In genomic region chr1:186930160-186930887, GRCm38 (mm10) we compare ENCODE assay signal across 28 mouse cellular contexts. TPM values are rescaled to one million over a fixed set of nuclear protein-coding genes. Genes with fewer than 3 reads are reported as not detected.
DNase-seq lines count a peak whose midpoint lies in the region; ATAC-seq and TF ChIP-seq lines count a peak whose summit lies in the region.
"Had no signal": no experiment of that assay in that cellular context is flagged by ENCODE, and none has a peak within 500 bp of the region (broad histone marks: within the 10 kb centered on the region; RNA-seq: fewer than 3 reads in every experiment).

No protein-coding gene starts in this region.

- no peak overlapping the region for H3K4me2 ChIP-seq in lung, postnatal 0 days (replicated peaks; ENCODE audit: low read depth, low read length)
- H3K4me2 ChIP-seq in stomach, postnatal 0 days (replicated peaks; ENCODE audit: low read depth): no peak overlapping the region
- H3K4me2 ChIP-seq: forebrain, embryonic 12.5 days; hindbrain, embryonic 15.5 days; intestine, embryonic 15.5 days; midbrain, embryonic 12.5 days; neural tube, embryonic 12.5 days had no signal

- WGBS in lung, postnatal 0 days: 55% methylated on average over 13 of the region's 13 CpGs
- WGBS in stomach, postnatal 0 days: 68% methylated on average over 13 of the region's 13 CpGs

- no peaks in the 10 kb centered on the region for H3K9me3 ChIP-seq in lung, postnatal 0 days (ENCODE audit: low read length)
- no peaks in the 10 kb centered on the region for H3K9me3 ChIP-seq in stomach, postnatal 0 days (ENCODE audit: control insufficient read depth, low read length)
- H3K9me3 ChIP-seq: forebrain, embryonic 12.5 days; hindbrain, embryonic 15.5 days; intestine, embryonic 15.5 days; midbrain, embryonic 12.5 days; neural tube, embryonic 12.5 days had no signal

- H3K27me3 ChIP-seq in lung, postnatal 0 days (replicated peaks; ENCODE audit: insufficient read depth, low read length): no peaks in the 10 kb centered on the region
- no peaks in the 10 kb centered on the region for H3K27me3 ChIP-seq in stomach, postnatal 0 days (ENCODE audit: control insufficient read depth, insufficient read depth, low read length)
- H3K27me3 ChIP-seq: forebrain, embryonic 12.5 days; intestine, embryonic 15.5 days; Patski had no signal

- H3K36me3 ChIP-seq in lung, postnatal 0 days (ENCODE audit: insufficient read depth, low read length): no peaks in the 10 kb centered on the region
- no peaks in the 10 kb centered on the region for H3K36me3 ChIP-seq in stomach, postnatal 0 days (ENCODE audit: control insufficient read depth, insufficient read depth, low read length)
- H3K36me3 ChIP-seq: forebrain, embryonic 12.5 days; hindbrain, embryonic 15.5 days; intestine, embryonic 15.5 days; midbrain, embryonic 12.5 days; neural tube, embryonic 12.5 days had no signal

- peak; percentile 20 for DNase-seq in cerebellum, postnatal 14 days
- no peak for DNase-seq in cerebellum, adult 8-10 months
- peak; percentile 13 for DNase-seq in lung, postnatal 0 days (ENCODE audit: low spot score)
- no peak for DNase-seq in lung, postnatal 25 days (ENCODE audit: low spot score)
- DNase-seq in adrenal gland, adult 8-10 months: peak; percentile 49
- DNase-seq in stomach, postnatal 0 days (ENCODE audit: low spot score): no peak
- DNase-seq in right cerebral cortex, postnatal 4 days: no peak
- DNase-seq: cerebellum, adult 18-20 months; heart, postnatal 4 days; kidney, adult 9 months; kidney, postnatal 25 days; lung, postnatal 10 days; right cerebral cortex, postnatal 14 days; spleen, adult 18-20 months had no signal

- H3K27ac ChIP-seq in lung, postnatal 0 days (ENCODE audit: low read length): no peak overlapping the region
- no peak overlapping the region for H3K27ac ChIP-seq in stomach, postnatal 0 days (replicated peaks)
- H3K27ac ChIP-seq: forebrain, embryonic 12.5 days; hindbrain, embryonic 15.5 days; intestine, embryonic 15.5 days; midbrain, embryonic 12.5 days; neural tube, embryonic 12.5 days had no signal

- TF ChIP-seq CTCF in lung, postnatal 0 days (IDR thresholded peaks at IDR 0.05): no peak
- TF ChIP-seq CTCF in stomach, postnatal 0 days (IDR thresholded peaks at IDR 0.05; ENCODE audit: low read depth): no peak

- no peak overlapping the region for H3K9ac ChIP-seq in lung, postnatal 0 days (replicated peaks; ENCODE audit: low read depth)
- H3K9ac ChIP-seq in stomach, postnatal 0 days (ENCODE audit: low read length): no peak overlapping the region
- H3K9ac ChIP-seq: forebrain, embryonic 12.5 days; hindbrain, embryonic 15.5 days; intestine, embryonic 15.5 days; midbrain, embryonic 12.5 days; neural tube, embryonic 12.5 days had no signal

- no peak for TF ChIP-seq EP300 in lung, postnatal 0 days (IDR thresholded peaks at IDR 0.05)
- no peak for TF ChIP-seq EP300 in stomach, postnatal 0 days (optimal IDR thresholded peaks at IDR 0.05)

- H3K4me3 ChIP-seq in lung, postnatal 0 days (ENCODE audit: low read depth, low read length): no peak overlapping the region
- no peak overlapping the region for H3K4me3 ChIP-seq in stomach, postnatal 0 days (ENCODE audit: low read depth, low read length)
- H3K4me3 ChIP-seq: forebrain, embryonic 12.5 days; hindbrain, embryonic 15.5 days; intestine, embryonic 15.5 days; midbrain, embryonic 12.5 days; neural tube, embryonic 12.5 days had no signal

- H3K4me1 ChIP-seq in lung, postnatal 0 days (ENCODE audit: insufficient read depth, low read depth, low read length): no peaks in the 10 kb centered on the region
- no peaks in the 10 kb centered on the region for H3K4me1 ChIP-seq in stomach, postnatal 0 days (replicated peaks; ENCODE audit: control insufficient read depth, insufficient read depth)
- H3K4me1 ChIP-seq: intestine, embryonic 15.5 days had no signal

- ATAC-seq in lung, postnatal 0 days: 0 out of 2 replicates have a peak, but pooled peaks have one; percentile 32
- ATAC-seq in stomach, postnatal 0 days (ENCODE audit: low FRiP score, low TSS enrichment): peak; percentile 61; the same call in 1 of the 2 replicates
- ATAC-seq: intestine, embryonic 15.5 days; Patski had no signal

RNA-seq across cellular contexts. Expression of gene D1Pas1, which starts 36.9 kb away (rescaled TPM):
- not detected in 2 replicates for polyA plus RNA-seq in lung, postnatal 0 days (2015; fragmentation: Nextera tagmentation; extraction: Ambion mirVana)
- not detected for total RNA-seq in adrenal gland, adult 8-10 months (2022)
- polyA plus RNA-seq in stomach, postnatal 0 days (2015; fragmentation: Nextera tagmentation; extraction: Ambion mirVana): not detected in 2 replicates
- total RNA-seq: common myeloid progenitor, adult 5-6 weeks; gastrocnemius, adult 18-20 months; gastrocnemius, postnatal 4 days; heart, adult 8-10 months; left cerebral cortex, postnatal 25 days; megakaryocyte progenitor cell, adult 5-6 weeks had no signal
- polyA plus RNA-seq: embryonic facial prominence, embryonic 11.5 days; forebrain, embryonic 12.5 days; liver, embryonic 16.5 days; Patski had no signal

Comparison
In these comparisons a context has a peak if more than half of its experiments do, and no peak if none do; other contexts are left out.
1. DNase-seq: peak in cerebellum, postnatal 14 days (2 of 2), lung, postnatal 0 days (single experiment) and adrenal gland, adult 8-10 months (single experiment); none in cerebellum, adult 8-10 months (single experiment), lung, postnatal 25 days (single experiment), stomach, postnatal 0 days (single experiment) and right cerebral cortex, postnatal 4 days (single experiment).